Mouse (Mus musculus) inflammation-experienced regulatory T-cells (primary cell): ENCODE measurements around the gene Pan2. TPM values are rescaled to one million over a fixed set of nuclear protein-coding genes. Genes with fewer than 3 reads are reported as not detected.

Experiments used
- polyA plus RNA-seq, 2 experiments: library from polyadenylated mRNA; unstranded; fragments of 100-300 nt; shearing (Covaris generic); gene quantifications; one replicate each; pipeline ENCODE4 v1.2.1; 2017

Pan2 gene
- 10 to 100 TPM; 39.5 to 50.2 TPM for polyA plus RNA-seq

DNA sequence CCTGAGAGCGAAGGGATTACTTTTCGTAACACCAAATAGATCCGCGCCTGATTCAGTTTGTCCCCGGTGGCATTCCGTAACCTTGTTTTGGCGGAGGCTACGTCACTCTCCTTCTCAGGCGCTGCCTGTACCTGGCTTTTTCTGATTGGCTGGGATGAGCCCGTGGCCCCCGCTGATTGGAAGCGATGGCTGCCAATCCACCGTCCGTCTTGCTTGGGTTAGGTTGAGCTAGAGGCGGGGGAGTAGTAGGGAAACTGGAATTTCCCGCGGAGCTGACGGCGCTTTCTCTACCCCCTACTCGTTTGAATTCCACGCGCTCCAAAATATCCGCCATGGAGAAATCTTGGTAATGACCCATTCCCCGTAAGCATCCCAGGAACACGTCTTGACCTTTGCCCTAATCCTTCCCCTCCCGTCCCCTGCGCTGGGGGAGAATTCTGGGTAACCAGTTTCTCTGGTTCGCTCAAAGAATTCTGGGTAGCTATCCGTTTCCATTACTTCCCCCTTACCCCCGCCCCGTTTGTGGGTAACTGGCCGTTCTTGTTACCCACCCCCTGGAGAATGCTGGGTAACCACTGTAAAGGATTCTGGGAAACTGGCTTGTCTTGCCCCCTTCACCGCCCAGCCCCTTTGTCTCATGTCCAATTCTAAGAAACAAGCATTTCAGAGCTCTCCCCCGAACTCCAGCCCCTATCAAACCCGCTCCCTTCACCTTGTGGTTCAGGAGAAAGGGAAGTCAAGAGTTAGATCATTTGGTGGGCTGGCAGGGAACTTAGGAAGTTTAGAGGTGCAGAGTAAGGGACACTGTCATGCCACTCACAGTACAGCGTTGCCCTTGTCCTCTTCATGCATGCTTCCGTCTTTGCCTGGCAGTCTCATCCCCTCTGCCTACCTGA is at the start of gene Pan2:
TSS of gene Pan2 (plus strand) at position 210 of the 896 bp plus-strand sequence.

DNA sequence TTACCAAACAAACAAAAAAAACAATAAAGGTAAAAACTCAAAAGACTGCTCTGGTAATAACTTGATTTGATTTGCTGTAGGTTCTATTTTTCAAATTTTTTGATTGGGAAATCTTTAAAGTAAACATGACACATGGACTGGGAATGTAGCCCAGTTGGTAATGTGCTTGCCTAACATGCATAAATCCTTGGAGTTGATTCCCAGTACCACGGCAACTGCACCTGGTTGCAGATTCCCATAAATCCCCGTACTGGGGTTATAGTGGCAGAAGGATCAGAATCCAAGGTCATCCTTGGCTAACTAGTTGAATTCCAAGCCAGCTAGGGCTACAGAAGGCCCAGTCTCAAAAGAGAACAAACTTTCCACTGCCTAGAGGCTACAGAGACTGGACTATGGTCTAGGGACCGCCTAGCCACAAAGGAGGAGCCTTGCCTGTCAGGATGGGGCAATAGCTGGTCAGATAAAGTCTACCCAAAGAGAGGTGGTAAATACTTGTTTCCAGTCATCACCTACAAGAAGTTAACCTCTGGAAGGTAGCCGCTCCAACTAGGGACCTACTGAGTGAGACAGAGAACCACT is 49.4 kb upstream of the Pan2 start, which contains the start of gene Apon:
TSS of gene Apon (plus strand) at position 420 of the 579 bp plus-strand sequence.

DNA sequence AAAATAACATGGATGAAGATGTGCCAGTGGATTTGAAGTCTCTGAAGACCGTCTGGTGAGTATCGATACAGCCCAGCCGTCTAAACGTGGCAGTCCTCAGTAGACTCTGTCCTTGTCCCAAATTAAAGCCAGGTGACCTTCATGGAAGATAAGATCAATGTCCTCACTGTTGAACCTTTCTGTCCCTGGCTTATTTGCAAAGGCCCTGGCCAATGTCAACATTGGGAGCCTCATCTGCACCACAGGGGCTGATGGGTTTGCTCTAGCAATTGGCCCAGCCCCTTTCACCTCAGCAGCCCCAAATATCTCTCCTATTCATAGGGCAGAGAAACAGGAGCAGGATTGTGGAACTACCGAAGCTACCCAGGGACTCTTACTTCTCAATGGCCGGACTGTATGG is 34.8 kb upstream of the Pan2 start, which contains the start of gene Apof:
TSS of gene Apof (plus strand) at position 301 of the 400 bp plus-strand sequence.

GRCm38 (mm10) chr10:128270287-128270841 is 32.8 kb upstream of the Pan2 start, which contains the start of gene Stat2:
Gene Stat2, plus strand, starts transcription at chr10:128270559.

DNA sequence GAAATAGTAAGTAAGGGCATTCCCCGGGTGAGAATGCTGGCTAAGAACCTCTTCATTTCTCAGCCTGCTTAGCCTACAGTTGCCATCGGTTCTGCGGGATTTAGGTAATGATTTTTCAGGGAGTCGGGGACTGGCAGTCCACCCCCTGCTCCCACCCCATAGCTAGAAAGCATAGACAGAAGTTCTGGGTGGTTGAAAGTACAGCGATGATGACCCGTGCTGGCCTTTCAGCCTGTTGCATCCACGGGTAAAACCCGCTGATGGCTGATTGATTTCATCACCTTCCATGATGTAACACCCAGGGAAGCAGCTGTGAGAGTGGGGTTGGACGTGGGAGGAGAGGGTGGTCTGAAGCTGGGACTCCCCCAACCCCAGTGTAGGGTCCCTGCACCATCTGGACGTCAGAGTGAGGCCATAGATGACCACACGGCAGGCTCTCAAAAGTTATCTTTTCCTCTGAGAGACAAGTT is 4.4 kb upstream of the Pan2 start, which contains the start of gene Il23a:
TSS of gene Il23a (minus strand) at position 51 of the 470 bp plus-strand sequence.

GRCm38 (mm10) chr10:128322141-128323108 is 19.3 kb downstream of the Pan2 start, which contains the start of gene Cnpy2:
Gene Cnpy2, plus strand, starts transcription at chr10:128322459.

DNA sequence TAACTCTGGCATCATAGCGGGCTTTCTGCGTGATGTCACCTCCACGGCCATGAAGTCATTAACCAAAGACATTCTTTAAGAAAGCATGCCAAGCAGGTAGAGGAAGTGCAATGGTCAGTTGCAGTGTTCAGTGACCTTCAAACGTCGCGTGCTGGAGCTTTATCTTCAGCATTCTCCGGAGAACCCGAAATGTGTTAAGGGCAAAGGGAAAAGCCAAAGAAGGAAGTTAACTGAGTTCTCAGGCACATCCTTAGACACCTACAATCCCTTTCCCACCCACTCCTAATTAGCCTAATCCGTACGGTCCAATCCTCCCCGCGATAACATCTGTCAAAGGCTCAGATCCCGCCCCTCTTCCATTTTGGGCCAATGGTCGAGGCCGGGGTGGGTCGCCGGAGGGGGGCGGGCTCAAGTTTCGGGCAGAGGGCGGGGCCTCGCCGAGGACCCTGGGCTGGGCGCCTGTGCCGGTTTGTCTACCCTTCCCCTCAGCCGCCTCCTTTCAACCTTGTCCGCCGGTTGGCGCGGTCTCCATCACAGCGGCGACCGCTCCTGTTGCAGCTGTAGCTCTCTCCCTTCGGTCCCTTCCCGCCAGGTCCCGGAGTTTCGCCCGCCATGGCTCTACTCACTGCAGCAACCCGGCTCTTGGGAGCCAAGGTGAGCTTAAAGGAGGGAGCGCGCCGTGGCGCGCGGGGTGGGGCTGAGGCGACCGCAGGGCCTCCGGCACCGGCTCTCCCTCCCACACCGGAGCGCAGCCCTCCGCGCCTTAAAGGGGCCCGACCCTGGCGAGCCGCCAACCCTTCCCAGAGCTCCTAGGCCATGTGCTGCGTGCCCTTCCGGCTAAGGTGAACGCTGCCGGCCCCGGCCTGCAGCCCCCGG is 34.4 kb downstream of the Pan2 start, which contains the start of gene Cs:
TSS of gene Cs (plus strand) at position 429 of the 876 bp plus-strand sequence.

DNA sequence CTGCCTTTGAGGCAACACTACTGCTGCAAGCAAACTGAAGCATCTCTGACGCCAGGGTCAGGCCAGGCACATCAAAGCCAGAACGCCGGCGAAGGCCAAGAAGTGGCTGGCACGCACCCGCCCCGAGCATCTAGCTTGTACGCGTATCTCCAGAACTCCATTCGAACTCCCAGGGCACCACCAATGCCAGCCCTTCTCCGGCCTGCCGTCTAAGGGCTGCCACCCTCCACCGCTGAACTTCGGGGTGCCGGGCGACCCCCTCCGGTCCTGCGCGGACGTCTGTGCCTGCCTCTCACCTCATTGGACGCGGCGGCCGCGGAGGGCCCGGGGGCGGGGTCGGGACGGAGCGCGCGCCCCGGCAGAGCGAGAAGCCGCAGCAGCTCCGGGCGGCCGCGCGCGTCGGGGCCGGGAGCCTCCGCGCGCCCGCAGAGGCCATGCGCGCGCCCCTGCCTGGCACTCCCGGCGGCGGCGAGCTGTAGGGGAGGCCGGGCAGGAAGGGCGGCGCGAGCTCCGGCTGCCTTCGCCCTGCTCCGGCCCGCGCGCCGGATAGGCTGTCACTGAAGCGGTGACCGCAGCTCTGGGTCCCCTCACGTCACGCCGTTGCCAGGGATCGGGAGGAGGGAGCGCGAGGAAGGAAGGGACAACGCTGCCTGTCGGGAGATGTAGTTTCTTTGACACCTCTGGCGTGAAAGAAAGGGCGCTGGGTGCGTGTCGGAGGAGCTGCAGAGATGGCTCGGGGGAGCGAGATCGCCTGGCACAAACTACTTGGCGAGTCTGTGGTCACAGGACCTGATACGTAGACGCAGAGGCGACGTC is 65.5 kb downstream of the Pan2 start, which contains the start of gene Coq10a:
TSS of gene Coq10a (minus strand) at position 596 of the 816 bp plus-strand sequence.

Other genes with a start within 250 kb of the Pan2 start
- 100 to 1,000 TPM; 128 to 151 TPM for gene Ptges3, start 244.4 kb upstream of the Pan2 start, polyA plus RNA-seq
- gene Atp5b, start 220.1 kb upstream of the Pan2 start, polyA plus RNA-seq = 1,000 to 10,000 TPM; 1,050 to 1,147 TPM
- gene Baz2a, start 211.8 kb upstream of the Pan2 start, polyA plus RNA-seq = 10 to 100 TPM; 54.8 to 63.6 TPM
- 10 to 100 TPM; 28.7 to 30.5 TPM for gene Rbms2, start 123.0 kb upstream of the Pan2 start, polyA plus RNA-seq
- gene Gls2, start 108.9 kb upstream of the Pan2 start, polyA plus RNA-seq = under 1 TPM; 0.52 to 0.61 TPM
- 10 to 100 TPM; 14.3 to 22.4 TPM for gene Spryd4, start 91.5 kb upstream of the Pan2 start, polyA plus RNA-seq
- under 1 TPM in 1 of 2 experiments, not detected in 1; 0.18 TPM for gene Mip, start 77.5 kb upstream of the Pan2 start, polyA plus RNA-seq
- 10 to 100 TPM; 19.0 to 23.0 TPM for gene Timeless, start 71.3 kb upstream of the Pan2 start, polyA plus RNA-seq
- not detected for gene Apon, start 49.2 kb upstream of the Pan2 start, polyA plus RNA-seq
- not detected for gene Apof, start 34.7 kb upstream of the Pan2 start, polyA plus RNA-seq
- 10 to 100 TPM; 66.3 to 70.6 TPM for gene Stat2, start 32.8 kb upstream of the Pan2 start, polyA plus RNA-seq
- under 1 TPM in 1 of 2 experiments, not detected in 1; 0.54 TPM for gene Il23a, start 4.6 kb upstream of the Pan2 start, polyA plus RNA-seq
- 100 to 1,000 TPM in 1 of 2 experiments, 10 to 100 TPM in 1; 89.0 to 132 TPM for gene Cnpy2, start 19.1 kb downstream of the Pan2 start, polyA plus RNA-seq
- gene Cs, start 34.4 kb downstream of the Pan2 start, polyA plus RNA-seq = 100 to 1,000 TPM; 153 to 176 TPM
- gene Coq10a, start 65.7 kb downstream of the Pan2 start, polyA plus RNA-seq = 10 to 100 TPM; 26.8 to 30.6 TPM
- gene Ankrd52, start 73.8 kb downstream of the Pan2 start, polyA plus RNA-seq = 1 to 10 TPM; 6.3 to 6.5 TPM
- gene Slc39a5, start 97.9 kb downstream of the Pan2 start, polyA plus RNA-seq = not detected
- 100 to 1,000 TPM; 116 to 123 TPM for gene Nabp2, start 108.2 kb downstream of the Pan2 start, polyA plus RNA-seq
- gene Rnf41, start 108.3 kb downstream of the Pan2 start, polyA plus RNA-seq = 10 to 100 TPM; 37.5 to 41.8 TPM
- 100 to 1,000 TPM; 111 to 120 TPM for gene Smarcc2, start 155.9 kb downstream of the Pan2 start, polyA plus RNA-seq
- 1,000 to 10,000 TPM; 1,313 to 1,615 TPM for gene Myl6, start 190.8 kb downstream of the Pan2 start, polyA plus RNA-seq
- gene Myl6b, start 195.3 kb downstream of the Pan2 start, polyA plus RNA-seq = 1 to 10 TPM; 2.7 to 4.7 TPM
- gene Esyt1, start 222.5 kb downstream of the Pan2 start, polyA plus RNA-seq = 100 to 1,000 TPM; 216 to 394 TPM
- 10 to 100 TPM; 22.0 to 27.4 TPM for gene Zc3h10, start 244.4 kb downstream of the Pan2 start, polyA plus RNA-seq
- gene Rpl41, start 246.0 kb downstream of the Pan2 start, polyA plus RNA-seq = 1,000 to 10,000 TPM; 2,016 to 2,109 TPM